Mouse (Mus musculus) embryo, embryonic 10 days (tissue): Measurements from ENCODE around the gene Igdcc3.

ENCODE experiments used
- DNase-seq: peaks from one replicate; pipeline ENCODE4 v3.0.0-alpha.2; 2015; ENCODE audit warnings: low spot score

Gene Igdcc3

DNA sequence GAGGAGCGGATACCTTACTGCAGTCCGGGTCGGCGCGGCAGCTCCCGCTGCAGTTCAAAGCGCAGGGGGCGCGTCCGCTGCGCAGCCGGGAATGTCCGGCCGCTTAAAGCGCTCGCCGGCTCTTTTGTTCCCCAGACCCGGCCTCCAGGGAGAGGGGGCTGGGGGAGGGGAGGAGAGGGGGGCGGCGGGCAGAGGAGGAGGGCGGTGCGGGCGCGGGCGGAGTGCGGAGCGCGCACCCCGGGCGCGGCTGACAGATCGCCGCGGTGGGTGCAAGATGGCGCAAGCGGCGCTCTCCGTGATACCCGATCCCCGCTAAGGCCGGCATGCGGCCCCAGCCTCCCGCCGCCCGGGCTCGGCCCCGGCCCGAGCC lies at the start of gene Igdcc3:
TSS of gene Igdcc3 (plus strand) at position 254 of the 370 bp plus-strand sequence.
- DNase-seq, result peak; percentile 85

DNA sequence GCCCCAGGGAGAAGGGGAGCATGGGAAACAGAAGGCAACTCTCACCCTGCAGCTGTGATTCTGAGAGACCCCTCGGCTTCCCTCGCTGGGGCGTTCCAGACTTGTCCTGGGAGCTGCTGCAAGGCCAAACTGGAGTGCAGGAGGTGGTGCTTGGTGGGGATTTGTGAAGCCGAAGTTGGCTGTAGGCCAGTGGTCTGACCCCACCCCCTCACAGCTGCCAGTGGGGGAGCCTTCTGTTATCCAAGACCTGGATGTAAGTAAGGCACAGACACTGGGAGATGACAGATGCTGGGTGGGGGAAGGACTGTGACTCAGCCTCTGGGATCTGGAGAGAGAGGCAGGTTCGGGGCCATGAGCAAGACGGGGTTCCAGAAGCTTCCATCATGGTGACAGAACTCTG lies 46.8 kb upstream of the Igdcc3 start:
- DNase-seq, result peak; percentile 15

DNA sequence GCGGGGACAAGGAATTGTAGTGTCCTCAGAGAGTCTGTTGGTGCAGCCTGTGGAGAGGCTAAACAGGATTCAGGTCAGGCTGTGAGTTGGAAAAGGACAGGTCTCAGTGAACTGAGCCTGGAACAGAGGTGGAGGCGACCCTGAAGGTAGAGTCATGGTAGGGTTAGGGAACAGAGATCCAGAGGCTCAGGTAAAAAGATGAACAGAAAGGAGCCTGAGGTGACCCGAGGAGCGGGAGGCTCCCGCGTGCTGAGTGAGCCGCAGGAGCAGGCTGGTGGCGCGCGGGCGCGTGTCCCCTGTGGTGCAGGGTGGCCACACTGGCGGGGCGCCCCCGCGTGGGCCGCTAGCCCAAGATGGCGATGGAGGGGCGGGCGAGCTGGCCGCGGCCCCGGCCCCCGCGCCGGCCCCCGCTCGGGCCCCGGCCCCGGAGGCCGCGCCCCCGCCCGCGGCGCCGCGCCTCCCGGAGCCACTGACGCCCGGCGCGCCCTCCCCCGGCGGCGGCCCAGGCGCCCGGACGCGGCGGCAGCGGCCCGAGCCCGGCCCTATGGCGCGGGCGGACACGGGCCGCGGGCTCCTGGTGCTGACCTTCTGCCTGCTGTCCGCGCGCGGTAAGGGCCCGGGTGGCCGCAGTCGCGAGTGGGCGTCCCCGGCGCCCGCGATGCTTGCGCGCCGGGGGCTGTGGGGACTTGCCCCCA lies 39.9 kb upstream of the Igdcc3 start, which contains the start of gene Igdcc4:
TSS of gene Igdcc4 (plus strand) at position 496 of the 695 bp plus-strand sequence.
- peak; percentile 36 for DNase-seq

DNA sequence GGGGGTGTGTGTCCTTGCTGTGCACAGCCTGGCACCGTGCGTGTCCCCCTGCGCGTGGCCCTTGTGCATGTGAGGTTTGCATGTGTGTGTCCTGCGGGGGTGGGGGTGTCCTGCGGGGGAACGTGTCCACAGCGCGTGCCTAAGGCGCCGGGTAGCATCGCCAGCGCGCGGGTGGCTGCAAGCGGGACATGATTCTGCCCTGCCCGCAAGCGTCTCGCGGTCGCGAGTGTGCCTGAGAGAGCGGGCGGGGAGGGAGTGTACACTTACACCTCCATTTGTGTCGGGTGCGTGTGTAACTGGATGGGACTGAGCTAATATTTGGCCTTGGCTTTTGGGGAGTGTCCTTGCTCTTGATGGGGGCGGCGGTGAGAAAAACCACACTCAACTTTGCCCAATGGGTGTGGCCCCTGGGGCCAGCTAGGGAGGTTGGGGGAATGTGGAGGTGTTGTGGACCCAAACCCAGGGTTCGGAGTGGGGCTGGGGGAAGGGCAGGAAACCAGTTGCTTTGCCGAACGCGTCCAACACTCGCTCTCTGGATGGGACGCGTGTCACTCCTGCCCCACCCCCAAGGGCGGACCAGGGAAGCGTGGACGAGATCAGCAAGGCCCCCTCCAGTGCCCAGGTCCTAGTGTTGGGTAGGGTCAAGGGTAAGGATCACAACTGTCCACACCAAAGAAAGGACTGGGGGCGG lies 39.2 kb upstream of the Igdcc3 start:
- DNase-seq, result peak; percentile 59

DNA sequence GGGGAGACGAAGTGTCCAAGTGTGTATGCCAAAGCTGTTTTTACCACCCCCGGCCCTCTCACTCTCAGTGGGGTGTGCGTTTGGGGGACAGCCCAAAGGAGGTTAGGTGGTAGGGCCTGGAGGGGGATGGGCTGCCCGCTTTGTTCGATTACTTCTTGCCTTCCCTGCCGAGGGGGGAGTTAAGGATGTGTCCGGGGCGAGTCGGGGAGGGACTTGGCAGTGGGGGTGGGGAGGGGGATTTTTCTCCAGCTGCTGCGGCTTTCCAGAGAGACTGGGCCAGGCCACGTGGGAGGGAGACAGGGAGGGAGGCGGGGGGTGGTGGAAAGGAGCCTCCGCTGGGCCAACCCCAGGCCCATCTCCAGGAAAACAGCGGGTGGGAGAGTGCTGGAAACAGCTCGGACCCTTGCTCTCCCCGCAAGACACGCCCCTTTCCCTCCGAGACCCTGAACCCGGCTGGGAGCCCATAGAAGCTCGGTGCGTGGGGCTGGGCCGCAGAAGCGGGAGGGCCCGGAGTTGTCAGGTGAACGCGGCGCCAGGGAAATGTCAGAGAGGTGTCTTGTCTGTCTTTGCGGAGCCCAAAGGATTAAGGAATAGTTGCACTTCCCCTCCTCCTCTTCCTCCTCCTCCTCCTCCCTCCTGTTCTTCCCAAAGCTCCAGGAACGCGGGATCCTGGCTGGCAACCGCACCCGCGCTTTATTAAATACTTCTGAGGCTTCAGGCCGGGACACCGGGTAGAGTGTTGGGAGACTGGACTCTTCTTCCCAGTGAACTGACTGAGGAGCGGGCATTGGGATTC lies 38.4 kb upstream of the Igdcc3 start:
- peak; percentile 75 for DNase-seq

DNA sequence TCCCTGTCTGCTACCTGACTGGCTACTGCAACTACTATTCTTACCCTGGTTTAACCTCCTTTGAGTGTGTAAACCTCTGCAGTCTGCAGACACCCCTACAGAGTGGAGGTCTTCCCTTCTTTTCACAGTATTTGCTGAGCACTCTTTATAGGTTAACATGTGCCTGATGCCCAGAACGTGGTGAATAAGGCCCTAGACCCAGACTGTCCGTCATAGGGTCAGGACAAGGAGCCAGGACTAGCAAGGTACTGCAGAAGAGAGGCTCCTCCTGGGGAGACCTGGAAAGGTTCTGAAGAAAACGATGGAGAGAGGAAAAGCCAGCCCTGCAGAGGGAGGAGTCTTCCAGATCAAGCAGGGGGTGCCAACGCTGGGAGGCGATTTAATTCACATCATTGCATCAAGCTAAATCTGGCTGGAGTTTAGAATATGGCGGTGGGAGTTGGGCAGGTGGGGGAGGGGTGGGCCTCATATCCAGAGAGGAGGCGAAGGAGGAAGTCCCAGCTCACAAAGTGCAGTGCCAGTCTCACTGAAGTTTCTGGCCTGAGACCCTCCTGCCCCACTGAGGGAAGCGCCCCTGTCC lies 37.7 kb upstream of the Igdcc3 start:
- no peak for DNase-seq

DNA sequence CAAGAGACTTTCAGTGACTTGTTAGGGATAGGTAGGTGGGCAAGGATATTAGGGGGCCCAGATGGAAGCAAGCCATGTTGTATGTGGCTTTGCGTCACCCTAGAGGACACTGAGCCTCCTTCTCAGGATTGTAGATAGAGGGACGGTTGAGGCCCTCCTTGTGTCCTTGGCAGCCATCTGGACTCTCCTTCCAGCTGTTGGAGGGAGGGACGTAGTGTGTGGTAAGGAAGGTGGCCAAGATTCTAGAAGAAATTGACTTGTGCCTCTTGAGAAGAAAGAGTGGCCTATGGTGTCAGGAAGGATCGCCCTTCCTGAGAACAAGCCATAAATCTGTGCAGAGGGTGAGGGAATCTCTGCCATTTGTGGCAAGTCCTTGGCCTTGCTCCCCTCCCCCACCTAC lies 34.2 kb upstream of the Igdcc3 start:
- no peak for DNase-seq

DNA sequence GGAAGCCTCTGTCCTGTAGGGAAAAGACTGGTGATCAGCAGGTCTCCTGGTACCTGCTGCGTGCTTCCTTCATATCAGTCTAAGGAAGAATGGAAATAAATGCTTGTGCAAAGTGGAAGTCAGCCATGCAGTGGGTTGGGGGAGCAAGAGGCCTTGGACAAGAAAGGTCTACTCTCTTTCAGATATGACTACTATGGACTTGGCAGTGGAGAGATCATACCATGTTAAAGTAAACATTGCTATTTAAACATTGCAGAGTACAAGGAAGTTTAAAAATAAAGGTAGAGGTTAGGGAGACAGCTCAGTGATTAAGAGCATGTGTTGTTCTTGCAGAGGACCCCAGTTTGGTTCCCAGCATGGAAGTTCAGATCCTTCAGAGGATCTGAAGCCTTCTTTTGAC lies 33.1 kb upstream of the Igdcc3 start:
- DNase-seq, result no peak

DNA sequence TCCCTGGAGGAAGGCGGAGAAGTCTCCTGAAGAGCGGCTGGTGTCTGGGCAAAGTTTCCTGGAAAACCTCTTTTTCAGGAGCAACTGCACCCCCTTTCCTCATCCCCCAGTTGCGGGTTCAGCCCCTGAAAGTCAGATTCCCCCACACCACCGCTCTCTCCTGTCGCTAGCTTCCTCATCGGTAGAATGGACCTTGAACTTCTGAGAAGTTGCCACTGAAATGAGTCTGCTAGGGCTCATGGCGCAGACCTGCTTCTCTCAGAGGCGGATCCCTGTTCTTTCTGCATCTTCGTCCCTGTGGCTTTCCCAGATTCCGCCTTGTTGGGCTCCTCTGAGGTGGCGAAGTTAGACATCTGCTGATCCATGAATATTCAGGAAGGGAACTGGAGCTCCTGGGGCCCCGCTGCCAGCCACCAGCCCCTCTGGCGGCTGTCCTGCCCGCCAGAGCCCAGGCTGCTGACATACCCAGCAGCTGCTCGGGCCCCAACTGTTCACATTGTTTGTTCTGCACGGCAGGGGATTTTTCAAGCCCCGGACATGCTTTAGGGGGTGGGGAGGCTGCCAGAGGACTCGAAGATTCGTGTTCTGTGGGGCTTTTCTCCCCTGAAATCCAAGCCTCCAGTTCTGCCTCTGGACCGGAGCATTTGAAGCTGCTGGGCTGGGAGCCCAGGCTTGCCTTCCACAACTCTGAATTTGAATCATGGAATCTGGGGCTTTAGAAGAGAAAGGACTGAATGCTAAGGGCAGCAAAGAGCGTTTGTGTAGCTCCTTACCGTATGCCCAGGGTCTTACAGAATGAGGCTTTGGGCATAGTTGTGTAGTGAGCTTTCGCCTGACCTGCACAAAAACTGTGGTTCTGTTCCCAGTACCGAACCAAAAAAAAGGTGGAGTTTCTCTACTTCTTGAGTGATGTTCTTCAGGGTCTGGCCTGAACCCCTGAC lies 31.6 kb upstream of the Igdcc3 start:
- peak; percentile 64 for DNase-seq

DNA sequence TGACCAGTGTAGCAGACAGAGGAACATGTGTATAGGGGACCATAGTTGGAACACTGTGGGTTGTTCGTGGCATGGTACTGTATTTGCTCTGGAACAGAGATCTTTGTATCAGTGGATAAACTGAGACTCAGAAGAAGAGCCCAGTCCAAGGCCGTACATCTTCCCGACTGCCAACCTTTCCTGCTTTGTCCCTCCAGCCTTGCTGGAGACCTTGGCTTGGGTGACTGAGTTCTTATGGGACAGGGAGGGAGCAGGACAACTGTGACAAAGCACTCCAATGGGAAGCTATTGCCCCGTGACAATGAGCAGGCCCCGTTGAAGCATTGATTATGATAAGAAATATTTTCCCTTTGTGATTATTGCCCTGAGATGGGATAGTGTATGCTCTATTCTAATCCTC lies 29.3 kb upstream of the Igdcc3 start:
- no peak for DNase-seq

DNA sequence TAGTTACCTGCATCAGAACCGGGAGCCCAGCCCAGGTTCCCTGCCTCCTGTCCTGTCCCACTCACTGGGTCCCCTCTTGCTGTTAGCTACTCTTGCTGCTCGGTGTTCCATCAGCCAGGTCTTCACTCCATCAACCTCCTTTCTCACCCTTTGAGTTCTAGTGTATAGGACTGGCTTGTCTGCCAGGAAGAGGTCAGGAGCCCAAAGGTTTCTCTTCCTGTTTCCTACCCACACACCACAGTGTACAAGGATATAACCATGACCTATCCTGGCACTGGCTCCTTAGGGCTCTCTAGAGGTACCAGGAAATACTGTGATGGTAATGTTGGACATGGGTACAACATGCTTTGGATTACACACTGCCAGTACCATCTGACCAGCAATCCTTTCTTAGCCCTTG lies 27.3 kb upstream of the Igdcc3 start:
- no peak for DNase-seq

DNA sequence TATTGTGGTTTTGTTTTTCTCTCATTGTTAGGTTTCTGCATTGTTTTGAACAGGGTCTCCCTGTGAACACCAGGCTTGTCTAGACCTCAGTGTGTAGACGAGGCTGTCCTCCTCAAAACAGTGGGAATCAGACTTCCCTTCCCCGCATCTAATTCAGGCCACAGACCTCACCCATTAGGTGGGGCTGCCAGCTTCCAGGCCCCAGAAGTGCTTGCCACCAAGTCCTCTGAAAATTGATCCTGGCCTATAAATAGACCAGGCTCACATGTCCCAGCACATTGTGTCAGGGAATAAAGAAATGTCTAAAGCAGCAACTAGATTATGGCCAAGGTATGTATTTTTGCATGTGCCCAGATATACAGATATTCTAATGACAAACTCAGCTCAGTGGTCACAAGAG lies 25.1 kb upstream of the Igdcc3 start:
- DNase-seq, result no peak

DNA sequence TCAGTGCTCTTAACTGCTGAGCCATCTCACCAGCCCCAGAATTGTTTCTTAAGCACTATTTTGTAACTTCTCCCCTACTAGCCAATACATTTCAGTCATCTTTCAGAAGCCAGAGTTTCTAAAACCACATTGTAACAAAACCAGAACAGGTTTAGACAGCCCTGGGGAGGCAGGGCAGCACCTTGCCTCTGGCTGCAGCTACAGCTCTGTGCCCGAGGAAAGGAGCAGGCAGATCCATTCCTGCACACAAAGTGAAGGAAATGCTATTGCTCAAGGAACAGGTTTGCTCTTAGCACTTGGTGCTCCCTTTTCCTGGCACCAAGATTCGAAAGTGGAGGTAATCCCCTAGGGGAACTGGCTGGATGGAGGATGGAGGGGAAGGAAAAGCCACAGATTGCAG lies 23.5 kb upstream of the Igdcc3 start:
- no peak for DNase-seq

DNA sequence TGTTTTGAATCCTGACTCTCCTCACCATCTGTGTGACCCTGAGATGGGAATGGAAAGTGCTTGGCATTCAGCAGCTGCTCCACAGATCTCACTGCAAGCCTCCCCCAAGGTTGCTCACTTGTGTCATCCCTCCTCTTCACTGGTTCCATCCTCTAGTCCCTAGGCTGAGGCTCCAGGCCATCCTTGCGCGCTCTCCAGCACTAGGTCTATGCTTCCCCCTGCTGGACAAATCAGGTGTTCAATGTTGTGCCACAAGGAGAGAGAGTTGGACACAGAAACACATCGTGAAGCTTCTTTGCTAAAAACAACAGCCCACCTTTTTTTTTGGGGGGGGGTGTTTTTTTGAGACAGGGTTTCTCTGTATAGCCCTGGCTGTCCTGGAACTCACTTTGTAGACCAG lies 20.1 kb upstream of the Igdcc3 start:
- peak; percentile 92 for DNase-seq

DNA sequence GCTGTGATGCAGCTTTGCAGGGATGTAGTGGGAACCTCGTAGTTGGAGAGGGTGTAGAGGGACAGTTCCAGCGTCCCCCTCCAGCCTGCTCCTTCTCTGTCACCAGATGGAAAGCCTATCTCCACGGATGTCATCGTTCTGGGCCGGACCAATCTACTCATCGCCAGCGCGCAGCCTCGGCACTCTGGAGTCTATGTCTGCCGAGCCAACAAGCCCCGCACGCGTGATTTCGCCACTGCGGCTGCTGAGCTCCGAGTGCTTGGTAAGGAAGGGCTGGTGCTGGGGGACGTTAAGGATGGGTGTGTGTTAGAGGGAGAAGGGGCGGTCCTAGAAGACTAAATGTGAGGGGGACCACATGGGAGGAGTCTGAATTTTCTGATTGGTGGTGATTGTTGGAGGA lies 18.4 kb upstream of the Igdcc3 start:
- no peak for DNase-seq

DNA sequence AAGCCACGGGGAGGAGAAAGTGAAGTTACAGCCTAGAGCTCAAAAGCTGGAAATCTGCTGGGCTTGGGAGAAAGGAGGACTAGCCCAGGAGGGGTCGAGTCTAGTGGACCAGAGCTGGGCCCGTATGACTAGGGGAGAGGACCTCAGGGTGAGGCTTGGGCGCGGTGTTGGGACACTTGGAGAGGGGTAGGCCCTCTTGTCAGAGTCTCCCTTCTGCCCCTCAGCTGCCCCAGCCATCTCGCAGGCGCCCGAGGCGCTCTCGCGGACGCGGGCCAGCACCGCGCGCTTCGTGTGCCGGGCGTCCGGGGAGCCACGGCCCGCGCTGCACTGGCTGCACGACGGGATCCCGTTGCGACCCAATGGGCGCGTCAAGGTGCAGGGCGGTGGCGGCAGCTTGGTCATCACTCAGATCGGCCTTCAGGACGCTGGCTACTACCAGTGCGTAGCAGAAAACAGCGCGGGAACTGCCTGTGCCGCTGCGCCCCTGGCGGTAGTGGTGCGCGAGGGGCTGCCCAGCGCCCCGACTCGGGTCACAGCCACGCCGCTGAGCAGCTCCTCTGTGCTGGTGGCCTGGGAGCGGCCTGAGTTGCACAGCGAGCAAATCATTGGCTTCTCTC lies 17.3 kb upstream of the Igdcc3 start:
- DNase-seq, result peak; percentile 94

DNA sequence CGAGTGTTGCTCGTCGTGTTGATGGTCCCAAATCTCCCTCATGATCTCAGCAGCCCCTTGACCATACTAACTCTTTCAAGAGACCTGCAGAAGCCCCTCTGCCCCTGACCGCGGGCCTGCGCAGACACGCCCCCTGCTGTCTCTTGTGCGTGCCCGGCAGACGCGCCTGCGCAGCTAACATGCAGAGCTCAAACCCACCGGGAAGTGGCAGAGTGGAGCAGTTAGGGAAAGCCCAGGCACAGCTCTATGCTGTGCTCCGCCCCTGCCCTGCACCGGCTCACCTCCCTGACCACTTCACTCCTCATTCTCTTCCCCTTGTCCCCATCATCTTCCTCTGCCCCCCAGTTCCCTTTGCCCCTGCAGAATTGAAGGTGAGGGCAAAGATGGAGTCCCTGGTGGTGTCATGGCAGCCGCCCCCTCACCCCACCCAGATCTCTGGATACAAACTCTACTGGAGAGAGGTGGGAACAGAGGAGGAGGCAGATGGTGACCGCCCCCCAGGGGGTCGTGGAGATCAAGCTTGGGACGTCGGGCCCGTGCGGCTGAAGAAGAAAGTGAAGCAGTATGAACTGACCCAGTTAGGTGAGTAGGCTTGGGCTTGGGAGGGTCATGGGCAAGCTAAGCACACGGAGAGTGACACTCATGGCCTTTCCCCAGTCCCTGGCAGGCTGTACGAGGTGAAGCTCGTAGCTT lies 12.7 kb upstream of the Igdcc3 start:
- DNase-seq, result peak; percentile 93

DNA sequence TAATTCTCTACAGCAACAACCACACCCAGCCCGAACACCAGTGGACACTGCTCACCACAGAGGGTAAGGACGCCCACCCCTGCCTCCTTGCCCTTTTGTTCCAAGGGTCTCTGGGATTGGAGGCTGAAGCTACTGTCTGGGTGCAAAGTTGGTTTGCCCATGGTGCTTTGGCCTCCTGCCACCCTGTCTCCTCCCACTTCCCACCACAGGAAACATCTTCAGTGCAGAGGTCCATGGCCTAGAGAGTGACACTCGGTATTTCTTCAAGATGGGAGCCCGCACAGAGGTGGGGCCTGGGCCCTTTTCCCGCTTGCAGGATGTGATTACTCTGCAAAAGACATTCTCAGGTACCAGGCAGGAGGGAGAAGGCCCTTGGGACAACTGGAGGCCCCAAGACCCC lies 9.3 kb upstream of the Igdcc3 start:
- DNase-seq, result no peak

DNA sequence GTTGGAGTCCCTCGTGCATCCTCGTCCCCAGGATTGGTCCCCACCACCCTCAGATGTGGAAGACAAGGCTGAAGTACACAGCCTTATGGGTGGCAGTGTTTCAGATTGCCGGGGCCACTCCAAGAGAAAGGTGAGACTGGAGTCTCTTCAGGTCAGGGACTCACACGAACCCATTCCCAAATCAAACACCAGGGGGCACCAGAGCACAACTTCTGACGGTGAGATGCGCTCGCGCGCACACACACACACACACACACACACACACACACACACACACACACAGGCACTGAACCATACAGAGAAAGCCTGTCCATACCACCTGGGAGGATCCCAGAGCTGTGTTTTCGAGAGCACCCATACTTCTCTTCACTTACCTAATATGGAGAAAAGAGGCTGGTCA lies 7.2 kb upstream of the Igdcc3 start:
- DNase-seq, result peak; percentile 87

DNA sequence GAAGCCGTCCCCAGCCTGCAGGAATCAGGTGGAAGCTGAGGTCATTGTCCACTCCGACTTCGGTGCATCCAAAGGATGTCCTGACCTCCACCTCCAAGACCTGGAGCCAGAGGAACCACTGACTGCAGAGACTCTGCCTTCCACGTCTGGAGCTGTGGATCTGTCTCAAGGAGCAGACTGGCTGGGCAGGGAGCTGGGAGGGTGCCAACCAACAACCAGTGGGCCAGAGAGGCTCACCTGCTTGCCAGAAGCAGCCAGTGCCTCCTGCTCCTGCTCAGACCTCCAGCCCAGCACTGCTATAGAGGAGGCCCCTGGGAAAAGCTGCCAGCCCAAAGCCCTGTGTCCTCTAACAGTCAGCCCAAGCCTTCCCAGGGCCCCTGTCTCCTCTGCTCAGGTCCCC lies 5.9 kb upstream of the Igdcc3 start:
- no peak for DNase-seq
